Mouse (Mus musculus) layer of hippocampus, adult 2 months (tissue): Measurements from ENCODE around the gene Pknox2. TPM values are rescaled to one million over a fixed set of nuclear protein-coding genes. Genes with fewer than 3 reads are reported as not detected.

ENCODE experiments used
- DNase-seq, 2 experiments: peaks; one replicate each; pipeline ENCODE4 v3.0.0; 2022; ENCODE audit warnings: low spot score in 2 of 2
- H3K27ac ChIP-seq: fragments of 200-600 bp; 2 replicates; pipeline ENCODE4 v1.8.1; 2022
- H3K4me3 ChIP-seq: fragments of 200-600 bp; 2 replicates; pipeline ENCODE4 v1.8.1; 2022; ENCODE audit warnings: mild to moderate bottlenecking
- CTCF ChIP-seq: fragments of 200-600 bp; conservative IDR thresholded peaks from 2 replicates; pipeline ENCODE4 v1.8.1; 2022; ENCODE audit warnings: antibody characterized with exemption, mild to moderate bottlenecking, moderate library complexity
- total RNA-seq, 2 experiments: library from RNA; stranded (reverse); gene quantifications; 2 replicates each; pipeline ENCODE4 v1.2.3; 2021

The Pknox2 gene
- total RNA-seq, 2 experiments from 2014 or later, result 41.1 to 41.2 TPM

GRCm38 (mm10) chr9:37114286-37115267 lies 32.6 kb downstream of the Pknox2 start:
- Histone ChIP-seq H3K4me3 (no peak overlapping the region), H3K27ac (no peak overlapping the region; the same call in 1 of the 2 replicates)
- DNase-seq, result no peak
- peak; percentile 47 for TF ChIP-seq CTCF

GRCm38 (mm10) chr9:37107546-37107945 lies 39.7 kb downstream of the Pknox2 start:
- TF ChIP-seq CTCF, result no peak

GRCm38 (mm10) chr9:37106808-37107207 lies 40.4 kb downstream of the Pknox2 start:
- no peak overlapping the region for H3K27ac ChIP-seq
- no peak overlapping the region for H3K4me3 ChIP-seq
- no peak for TF ChIP-seq CTCF
- peak in 1 of 2 experiments; percentile 37 for DNase-seq

More at GRCm38 (mm10) chr9:37107546-37107945, 39.7 kb downstream of the Pknox2 start:
- H3K4me3 ChIP-seq, result no peak overlapping the region
- no peak for DNase-seq
- no peak overlapping the region for H3K27ac ChIP-seq

GRCm38 (mm10) chr9:37104249-37104648 lies 43.0 kb downstream of the Pknox2 start:
- DNase-seq, result no peak
- TF ChIP-seq CTCF, result no peak
- Histone ChIP-seq H3K27ac (no peak overlapping the region), H3K4me3 (no peak overlapping the region)

- TF ChIP-seq CTCF, result no peak
- Histone ChIP-seq H3K4me3 (no peak overlapping the region), H3K27ac (no peak overlapping the region)
- no peak for DNase-seq
Observed at GRCm38 (mm10) chr9:37103778-37104177, 43.4 kb downstream of the Pknox2 start.

GRCm38 (mm10) chr9:37101059-37101940 lies 45.9 kb downstream of the Pknox2 start:
- TF ChIP-seq CTCF, result no peak
- no peak for DNase-seq
- Histone ChIP-seq H3K4me3 (no peak overlapping the region), H3K27ac (peak overlapping the region; percentile 15; the same call in 1 of the 2 replicates)

- TF ChIP-seq CTCF, result no peak
- H3K4me3 ChIP-seq, result no peak overlapping the region
- DNase-seq, result no peak
- H3K27ac ChIP-seq, result no peak overlapping the region
Observed at GRCm38 (mm10) chr9:37099595-37099994, 47.6 kb downstream of the Pknox2 start.

- no peak for TF ChIP-seq CTCF
- no peak for DNase-seq
- Histone ChIP-seq H3K4me3 (no peak overlapping the region), H3K27ac (no peak overlapping the region)
Observed at GRCm38 (mm10) chr9:37098600-37098999, 48.6 kb downstream of the Pknox2 start.

GRCm38 (mm10) chr9:37094230-37094990 lies 52.8 kb downstream of the Pknox2 start:
- no peak for DNase-seq
- no peak for TF ChIP-seq CTCF
- no peak overlapping the region for H3K4me3 ChIP-seq
- H3K27ac ChIP-seq, result no peak overlapping the region

- TF ChIP-seq CTCF, result no peak
- DNase-seq, result no peak
- Histone ChIP-seq H3K27ac (0 out of 2 replicates have a peak overlapping the region, but pooled peaks have one; percentile 11), H3K4me3 (no peak overlapping the region)
Observed at GRCm38 (mm10) chr9:37093086-37093485, 54.1 kb downstream of the Pknox2 start.

GRCm38 (mm10) chr9:37089894-37090652 lies 57.1 kb downstream of the Pknox2 start:
- Histone ChIP-seq H3K4me3 (no peak overlapping the region), H3K27ac (no peak overlapping the region)
- DNase-seq, result no peak
- TF ChIP-seq CTCF, result no peak
